Mouse (Mus musculus) A20 (cell line): Measurements from ENCODE around the gene Ift46.
A peak's percentile ranks its signal among the peaks of the same experiment; 100 is the strongest.

ENCODE experiments used
- DNase-seq: peaks from one replicate; pipeline ENCODE4 v3.0.0-alpha.2; 2011; ENCODE audit warnings: low read depth, low spot score

Ift46 gene

GRCm38 (mm10) chr9:44767101-44768028 lies at the start of gene Ift46, which contains the start of gene Arcn1:
Ift46 (plus strand) TSS chr9:44767908.
Arcn1 (minus strand) TSS chr9:44767845.
- DNase-seq = peak; percentile 93

GRCm38 (mm10) chr9:44718937-44719631 lies 48.6 kb upstream of the Ift46 start:
- no peak for DNase-seq

- DNase-seq = no peak
These were observed 47.9 kb upstream of the Ift46 start for GRCm38 (mm10) chr9:44719632-44720357.

DNA sequence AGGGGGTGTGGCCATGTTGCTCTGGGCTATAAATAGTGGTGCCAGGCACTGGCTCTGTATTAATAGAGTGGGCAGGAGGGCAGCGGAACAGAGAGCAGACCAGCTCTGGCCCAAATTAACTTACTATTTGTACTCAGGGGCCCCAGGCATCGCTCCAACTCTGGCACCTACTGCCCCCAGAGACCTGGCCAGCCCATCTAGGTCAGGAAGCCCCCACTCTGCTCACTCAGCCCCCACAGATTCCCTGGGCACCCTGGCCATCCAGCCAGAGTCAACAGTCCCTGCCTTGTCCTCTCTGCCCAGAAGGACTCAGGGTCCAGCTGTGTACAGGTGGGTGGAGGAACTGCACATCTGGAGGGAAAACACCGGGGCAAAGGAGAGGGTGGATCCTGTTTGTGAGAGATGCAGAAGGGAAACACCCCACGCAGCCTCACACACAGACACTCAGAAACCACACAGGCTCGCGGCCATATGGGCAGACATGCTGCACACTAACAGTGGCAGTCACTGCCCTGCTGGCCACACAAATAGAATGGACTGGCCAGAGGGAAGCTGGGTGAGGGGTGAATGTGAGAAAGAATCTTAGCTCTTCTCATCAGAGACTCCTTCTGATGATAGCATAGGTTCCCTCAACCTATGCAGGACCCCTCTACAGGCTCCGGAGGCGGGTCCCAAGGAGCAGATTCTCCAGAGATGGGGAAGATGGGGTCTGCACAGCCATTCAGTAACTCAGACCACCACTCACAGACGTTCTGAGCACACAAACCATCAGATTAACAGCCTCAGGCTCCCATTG lies 47.2 kb upstream of the Ift46 start:
- peak; percentile 67 for DNase-seq

- DNase-seq = peak; percentile 65
These were observed 46.4 kb upstream of the Ift46 start for GRCm38 (mm10) chr9:44721154-44721876.

DNA sequence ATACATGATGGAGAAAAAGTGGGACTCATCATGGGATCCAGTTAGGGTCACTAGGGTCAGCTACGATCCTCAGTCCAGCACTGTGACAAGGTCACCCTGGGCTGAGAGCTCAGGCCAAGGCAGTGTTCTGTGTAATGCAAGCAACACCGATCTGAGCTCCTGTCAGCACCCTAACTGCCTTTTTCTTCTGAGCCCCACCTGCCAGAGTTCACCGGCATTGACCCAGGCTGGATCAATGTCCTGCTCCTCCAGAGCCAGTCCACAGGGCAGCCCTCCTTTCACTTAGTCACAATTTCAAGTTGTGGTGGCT lies 45.9 kb upstream of the Ift46 start:
- no peak for DNase-seq

- no peak for DNase-seq
These were observed 45.1 kb upstream of the Ift46 start for GRCm38 (mm10) chr9:44722575-44722974.

- no peak for DNase-seq
These were observed 44.7 kb upstream of the Ift46 start for GRCm38 (mm10) chr9:44723008-44723407.

- no peak for DNase-seq
These were observed 44.1 kb upstream of the Ift46 start for GRCm38 (mm10) chr9:44723521-44724041.

DNA sequence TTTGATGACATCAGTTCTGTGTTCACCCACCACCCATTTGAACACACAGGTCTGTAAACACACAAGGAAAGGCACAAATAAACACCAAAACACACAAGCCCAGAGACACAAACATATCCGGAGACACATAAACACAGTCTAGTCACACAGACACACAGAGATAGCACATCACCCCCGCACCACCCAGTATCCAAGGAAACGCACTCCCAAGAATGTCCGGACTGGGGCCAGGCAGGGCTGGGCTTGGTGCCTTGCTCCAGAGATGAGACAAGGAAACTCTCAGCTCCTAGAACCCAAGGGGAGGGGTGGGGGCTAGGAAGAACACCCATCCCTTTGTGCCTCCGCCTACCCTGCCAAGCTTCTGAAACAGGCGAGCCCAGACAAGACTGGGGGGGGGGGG lies 43.5 kb upstream of the Ift46 start:
- no peak for DNase-seq

DNA sequence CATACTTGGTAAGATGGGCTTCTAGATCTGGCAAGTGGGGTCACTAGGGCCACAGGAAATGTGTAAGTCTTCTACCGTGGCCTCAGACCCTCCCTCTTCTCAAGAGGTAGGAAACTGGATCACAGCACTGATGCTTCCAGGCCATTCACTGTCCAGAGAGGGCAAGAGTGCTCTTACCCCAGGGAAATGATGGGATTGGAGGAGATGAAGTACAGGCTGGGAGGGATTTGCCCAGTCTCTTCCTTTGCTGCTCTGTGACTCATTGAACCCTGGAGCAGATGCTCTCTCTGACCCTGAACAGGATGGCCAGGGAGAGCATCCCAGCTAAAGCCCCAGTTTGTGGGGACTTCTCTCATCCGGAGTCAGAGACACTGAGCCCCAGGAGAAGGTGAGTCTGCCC lies 43.0 kb upstream of the Ift46 start:
- DNase-seq = no peak

- DNase-seq = no peak
These were observed 41.1 kb upstream of the Ift46 start for GRCm38 (mm10) chr9:44726431-44727146.

- no peak for DNase-seq
These were observed 40.3 kb upstream of the Ift46 start for GRCm38 (mm10) chr9:44727441-44727840.

GRCm38 (mm10) chr9:44732130-44732549 lies 35.6 kb upstream of the Ift46 start:
- DNase-seq = no peak

GRCm38 (mm10) chr9:44732921-44733530 lies 34.7 kb upstream of the Ift46 start:
- DNase-seq = no peak

DNA sequence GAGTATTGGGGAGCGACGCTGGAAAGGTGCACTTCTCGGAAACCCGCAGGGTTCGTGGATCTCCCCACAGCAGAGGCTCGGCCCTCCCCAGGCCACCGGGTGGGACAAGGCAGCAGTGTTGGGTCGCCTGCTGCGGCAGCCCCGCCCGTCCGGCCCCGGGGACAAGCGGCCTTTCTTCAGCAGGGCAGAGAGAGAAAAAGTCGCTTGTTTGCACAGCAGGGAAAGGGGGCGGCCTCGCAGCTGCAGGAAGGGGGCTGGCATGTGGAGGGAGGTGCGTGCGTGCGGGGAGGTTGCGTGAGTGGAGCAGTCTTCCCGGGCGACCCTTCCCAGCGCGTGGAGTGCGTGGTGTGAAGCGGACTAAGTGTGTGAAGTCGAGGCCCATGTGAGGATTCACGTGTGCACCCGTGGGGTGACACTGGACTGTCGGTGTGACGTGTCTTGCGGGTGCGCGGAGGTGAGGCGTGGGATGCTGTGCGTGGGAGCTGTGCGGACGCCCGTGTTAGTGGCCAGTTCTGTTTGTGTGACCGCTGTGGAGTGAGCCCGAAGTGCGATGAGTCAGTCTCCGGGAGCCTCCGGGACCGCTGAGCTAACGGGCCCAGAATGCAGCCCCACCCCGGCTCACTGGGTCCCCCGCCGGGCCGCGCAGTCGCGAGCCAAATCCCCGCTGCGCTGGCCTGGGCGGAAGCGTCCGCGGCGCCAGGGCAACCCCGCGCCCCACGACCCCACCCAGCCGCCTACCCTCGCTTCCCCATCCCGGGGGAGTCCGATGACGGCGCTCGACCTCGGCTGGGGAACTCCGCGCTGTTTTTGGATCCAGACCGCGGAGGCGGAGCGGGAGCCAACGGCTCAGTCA lies 33.8 kb upstream of the Ift46 start:
- no peak for DNase-seq

GRCm38 (mm10) chr9:44734524-44735494 lies 32.9 kb upstream of the Ift46 start, which contains the start of gene Phldb1:
Phldb1 (minus strand) TSS chr9:44735198.
- peak; percentile 63 for DNase-seq
